Mouse (Mus musculus): ENCODE data around the gene Pigq. TPM values are rescaled to one million over a fixed set of nuclear protein-coding genes. Genes with fewer than 3 reads are reported as not detected.

Pigq gene
- total RNA-seq (2014; rRNA removed; ENCODE audit: low replicate concordance) (67.9 and 88.0 TPM in 2 replicates), polyA plus RNA-seq (2015; fragmentation: Nextera tagmentation; extraction: Ambion mirVana) (46.4 and 47.2 TPM in 2 replicates)

- peaks cover 8% of the 10 kb centered on the region; the same call in 1 of the 2 replicates for H3K4me1 ChIP-seq (ENCODE audit: control insufficient read depth, insufficient read depth)
- no peak within 1 kb of the TSS for H3K9ac ChIP-seq (replicated peaks; ENCODE audit: low read depth, low read length)
- peaks cover under 1% of the 10 kb centered on the region; the same call in 1 of the 2 replicates for H3K27me3 ChIP-seq (ENCODE audit: control insufficient read depth, insufficient read depth, low read length)
- WGBS: 36% methylated on average over 6 of the region's 6 CpGs
- no peak for DNase-seq (ENCODE audit: low spot score)
- no peak for ATAC-seq (ENCODE audit: insufficient read depth, low read depth)
- no peak within 1 kb of the TSS for H3K4me2 ChIP-seq (ENCODE audit: low read depth, low read length)
- H3K36me3 ChIP-seq (replicated peaks; ENCODE audit: control insufficient read depth, insufficient read depth, low read length): no peaks in the 10 kb centered on the region
- H3K9me3 ChIP-seq (replicated peaks; ENCODE audit: control insufficient read depth, low read length): no peaks in the 10 kb centered on the region
- no peak within 1 kb of the TSS for H3K4me3 ChIP-seq (ENCODE audit: low read depth, low read length)
- no peak for TF ChIP-seq CTCF (IDR thresholded peaks at IDR 0.05; ENCODE audit: low read depth)
- TF ChIP-seq EP300 (IDR thresholded peaks at IDR 0.05; ENCODE audit: low read depth): no peak
- H3K27ac ChIP-seq (ENCODE audit: low read depth): no peak within 1 kb of the TSS
Measured at GRCm38 (mm10) chr17:25944366-25945163, at the start of gene Pigq, which contains the start of gene Nhlrc4. Gene Pigq, minus strand, starts transcription at chr17:25944936. Gene Nhlrc4, minus strand, starts transcription at chr17:25944961.

- DNase-seq (ENCODE audit: low spot score) (no peak), ATAC-seq (ENCODE audit: insufficient read depth, low read depth) (no peak)
- no peak overlapping the region for H3K4me2 ChIP-seq (ENCODE audit: low read depth, low read length)
- H3K27ac ChIP-seq (ENCODE audit: low read depth): no peak overlapping the region
- WGBS: 61% methylated on average over 3 of the region's 3 CpGs
- peaks cover 66% of the 10 kb centered on the region for H3K36me3 ChIP-seq (replicated peaks; ENCODE audit: control insufficient read depth, insufficient read depth, low read length)
- no peak overlapping the region for H3K4me3 ChIP-seq (ENCODE audit: low read depth, low read length)
- no peaks in the 10 kb centered on the region for H3K9me3 ChIP-seq (replicated peaks; ENCODE audit: control insufficient read depth, low read length)
- no peaks in the 10 kb centered on the region for H3K27me3 ChIP-seq (ENCODE audit: control insufficient read depth, insufficient read depth, low read length)
- H3K9ac ChIP-seq (replicated peaks; ENCODE audit: low read depth, low read length): no peak overlapping the region
- H3K4me1 ChIP-seq (ENCODE audit: control insufficient read depth, insufficient read depth): no peaks in the 10 kb centered on the region
- TF ChIP-seq EP300 (IDR thresholded peaks at IDR 0.05; ENCODE audit: low read depth) (no peak), CTCF (IDR thresholded peaks at IDR 0.05; ENCODE audit: low read depth) (no peak)
Measured at GRCm38 (mm10) chr17:25993489-25993888, 48.8 kb upstream of the Pigq start.

- Histone ChIP-seq H3K27ac (ENCODE audit: low read depth) (no peak overlapping the region), H3K4me2 (ENCODE audit: low read depth, low read length) (no peak overlapping the region), H3K27me3 (ENCODE audit: control insufficient read depth, insufficient read depth, low read length) (no peaks in the 10 kb centered on the region), H3K9me3 (replicated peaks; ENCODE audit: control insufficient read depth, low read length) (no peaks in the 10 kb centered on the region), H3K4me3 (ENCODE audit: low read depth, low read length) (no peak overlapping the region), H3K4me1 (ENCODE audit: control insufficient read depth, insufficient read depth) (no peaks in the 10 kb centered on the region), H3K9ac (replicated peaks; ENCODE audit: low read depth, low read length) (no peak overlapping the region), H3K36me3 (replicated peaks; ENCODE audit: control insufficient read depth, insufficient read depth, low read length) (peaks cover 59% of the 10 kb centered on the region)
- no peak for ATAC-seq (ENCODE audit: insufficient read depth, low read depth)
- TF ChIP-seq CTCF (IDR thresholded peaks at IDR 0.05; ENCODE audit: low read depth): no peak
- no peak for TF ChIP-seq EP300 (IDR thresholded peaks at IDR 0.05; ENCODE audit: low read depth)
- no peak for DNase-seq (ENCODE audit: low spot score)
- 94% methylated on average over 4 of the region's 4 CpGs for WGBS
Measured at GRCm38 (mm10) chr17:25992274-25992673, 47.5 kb upstream of the Pigq start.

GRCm38 (mm10) chr17:25990331-25990730, 45.6 kb upstream of the Pigq start:
- no peak for TF ChIP-seq EP300 (IDR thresholded peaks at IDR 0.05; ENCODE audit: low read depth)
- TF ChIP-seq CTCF (IDR thresholded peaks at IDR 0.05; ENCODE audit: low read depth): no peak
- DNase-seq (ENCODE audit: low spot score) (no peak), ATAC-seq (ENCODE audit: insufficient read depth, low read depth) (no peak)
- no peak overlapping the region for H3K27ac ChIP-seq (ENCODE audit: low read depth)
- H3K9me3 ChIP-seq (replicated peaks; ENCODE audit: control insufficient read depth, low read length): no peaks in the 10 kb centered on the region
- H3K4me2 ChIP-seq (ENCODE audit: low read depth, low read length): no peak overlapping the region
- no peaks in the 10 kb centered on the region for H3K27me3 ChIP-seq (ENCODE audit: control insufficient read depth, insufficient read depth, low read length)
- peaks cover 48% of the 10 kb centered on the region for H3K36me3 ChIP-seq (replicated peaks; ENCODE audit: control insufficient read depth, insufficient read depth, low read length)
- no peaks in the 10 kb centered on the region for H3K4me1 ChIP-seq (ENCODE audit: control insufficient read depth, insufficient read depth)
- H3K9ac ChIP-seq (replicated peaks; ENCODE audit: low read depth, low read length): no peak overlapping the region
- H3K4me3 ChIP-seq (ENCODE audit: low read depth, low read length): no peak overlapping the region
- WGBS: 83% methylated on average over 5 of the region's 5 CpGs

- H3K9ac ChIP-seq (replicated peaks; ENCODE audit: low read depth, low read length): peak within 1 kb of the TSS; percentile 85
- peaks cover 14% of the 10 kb centered on the region for H3K36me3 ChIP-seq (replicated peaks; ENCODE audit: control insufficient read depth, insufficient read depth, low read length)
- no peaks in the 10 kb centered on the region for H3K27me3 ChIP-seq (ENCODE audit: control insufficient read depth, insufficient read depth, low read length)
- no peaks in the 10 kb centered on the region for H3K9me3 ChIP-seq (replicated peaks; ENCODE audit: control insufficient read depth, low read length)
- H3K4me3 ChIP-seq (ENCODE audit: low read depth, low read length): peak within 1 kb of the TSS; percentile 90
- DNase-seq (ENCODE audit: low spot score) (peak; percentile 95), ATAC-seq (ENCODE audit: insufficient read depth, low read depth) (peak; percentile 99)
- TF ChIP-seq CTCF (IDR thresholded peaks at IDR 0.05; ENCODE audit: low read depth): no peak
- peak; percentile 80; the same call in 1 of the 2 replicates for TF ChIP-seq EP300 (IDR thresholded peaks at IDR 0.05; ENCODE audit: low read depth)
- H3K4me2 ChIP-seq (ENCODE audit: low read depth, low read length): peak within 1 kb of the TSS; percentile 79
- peak within 1 kb of the TSS; percentile 81 for H3K27ac ChIP-seq (ENCODE audit: low read depth)
- WGBS: under 1% methylated on average over 90 of the region's 91 CpGs
- H3K4me1 ChIP-seq (ENCODE audit: control insufficient read depth, insufficient read depth): peaks cover 13% of the 10 kb centered on the region
Measured at GRCm38 (mm10) chr17:25985306-25986294, 40.9 kb upstream of the Pigq start, which contains the start of gene Capn15. Gene Capn15, minus strand, starts transcription at chr17:25985796.
